Mouse (Mus musculus) small intestine, adult 2 months (tissue): ENCODE data around the gene Serping1. TPM values are rescaled to one million over a fixed set of nuclear protein-coding genes. Genes with fewer than 3 reads are reported as not detected.

Source experiments
- H3K27ac ChIP-seq: fragments of 200-500 bp; 2 replicates; pipeline ENCODE4 v1.5.1; 2012; ENCODE audit warnings: low read depth, low read length, control low read depth, inconsistent platforms; ENCODE audit not compliant: insufficient read depth
- H3K27me3 ChIP-seq: fragments of 200-500 bp; 2 replicates; pipeline ENCODE4 v1.6.1; 2012; ENCODE audit warnings: mild to moderate bottlenecking, moderate library complexity, low read length, inconsistent platforms; ENCODE audit not compliant: control insufficient read depth, insufficient read depth
- H3K36me3 ChIP-seq: fragments of 200-500 bp; 2 replicates; pipeline ENCODE4 v1.6.1; 2012; ENCODE audit warnings: mild to moderate bottlenecking, low read length, control low read depth, inconsistent platforms; ENCODE audit not compliant: control insufficient read depth, insufficient read depth
- H3K4me1 ChIP-seq: fragments of 200-500 bp; 2 replicates; pipeline ENCODE4 v1.6.1; 2012; ENCODE audit warnings: low read length, inconsistent platforms, mixed read lengths; ENCODE audit not compliant: control insufficient read depth, insufficient read depth, insufficient read length
- H3K4me3 ChIP-seq: fragments of 200-500 bp; 2 replicates; pipeline ENCODE4 v1.5.1; 2012; ENCODE audit warnings: low read depth, mild to moderate bottlenecking, control low read depth, inconsistent platforms, low read length, moderate library complexity
- CTCF ChIP-seq: fragments of 200-500 bp; IDR thresholded peaks from 2 replicates; pipeline ENCODE4 v1.5.1; 2012; ENCODE audit warnings: low read depth, mild to moderate bottlenecking, control low read depth, inconsistent platforms, low read length, moderate library complexity, mixed read lengths; ENCODE audit not compliant: insufficient replicate concordance, insufficient read length; ENCODE audit errors: extremely low read depth
- POLR2A ChIP-seq: fragments of 200-500 bp; IDR thresholded peaks from 2 replicates; pipeline ENCODE4 v1.6.1; 2012; ENCODE audit warnings: low read depth, mild to moderate bottlenecking, control low read depth, inconsistent platforms, low read length, moderate library complexity
- WGBS: fragments of 180-500 bp; shearing (Covaris S2); methylation state at CpG from one replicate; pipeline ENCODE4 v1.1.7; 2018; 5-methylcytosine and 5-hydroxymethylcytosine counted together
- polyA plus RNA-seq: library from polyadenylated mRNA; depleted of rRNA; stranded (reverse); fragments of >200 nt; gene quantifications from 2 replicates; pipeline ENCODE4 v1.2.3, GENCODE M21; 2012; rRNA removed

Gene Serping1
- polyA plus RNA-seq: 66.5 and 97.6 TPM in 2 replicates

DNA sequence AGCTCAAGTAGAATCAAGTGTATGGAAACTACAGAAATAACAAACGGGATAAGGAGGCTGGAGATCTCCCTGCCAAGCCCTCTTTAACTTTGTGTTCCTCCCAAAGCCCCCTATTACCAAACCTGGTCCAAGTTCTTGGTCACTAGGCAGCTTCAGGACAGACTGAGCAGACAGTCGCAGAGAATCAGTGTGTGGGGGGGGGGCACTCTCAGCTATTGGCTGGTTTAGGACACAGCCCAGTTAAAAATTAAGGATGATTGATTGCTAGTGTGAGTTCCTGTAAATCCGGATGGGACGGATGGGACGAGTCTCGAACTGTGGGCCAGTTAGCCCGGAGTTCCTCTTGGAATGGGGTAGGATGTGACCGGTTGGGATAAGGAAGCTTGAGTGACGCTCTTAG, at the start of gene Serping1:
Serping1 (minus strand) TSS at position 204 of the 400 bp plus-strand sequence.
- Histone ChIP-seq H3K4me3 (peak within 1 kb of the TSS; percentile 37), H3K4me1 (no peaks in the 10 kb centered on the region), H3K27ac (peak within 1 kb of the TSS; percentile 75), H3K27me3 (no peaks in the 10 kb centered on the region; the same call in 1 of the 2 replicates), H3K36me3 (no peaks in the 10 kb centered on the region)
- WGBS: 75% methylated on average over 9 of the region's 9 CpGs
- TF ChIP-seq CTCF: no peak
- no peak for TF ChIP-seq POLR2A

DNA sequence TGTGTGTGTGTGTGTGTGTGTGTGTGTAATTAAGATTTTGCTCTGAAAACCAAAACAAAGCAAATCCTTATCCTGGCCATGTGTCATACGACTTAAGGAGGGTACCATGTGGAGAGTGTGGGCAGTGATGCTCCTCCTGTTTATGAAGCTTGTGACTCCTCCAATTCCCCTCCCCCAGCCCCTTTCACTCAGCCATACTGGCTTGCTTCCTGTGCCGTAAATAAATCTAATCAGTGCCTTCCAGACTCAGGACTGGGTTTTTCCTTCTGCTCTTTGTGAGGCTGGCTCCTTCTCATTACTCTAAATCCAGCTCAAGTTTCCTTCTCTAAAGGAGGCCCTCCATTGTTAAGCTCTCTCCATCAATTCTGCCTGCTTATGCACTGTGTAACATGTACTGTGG, 48.0 kb upstream of the Serping1 start:
- Histone ChIP-seq H3K4me3 (no peak overlapping the region), H3K27ac (no peak overlapping the region), H3K4me1 (peaks cover 9% of the 10 kb centered on the region), H3K27me3 (0 out of 2 replicates have a peak, but pooled peaks cover 5% of the 10 kb centered on the region), H3K36me3 (no peaks in the 10 kb centered on the region)
- no peak for TF ChIP-seq CTCF
- no peak for TF ChIP-seq POLR2A
- WGBS: 43% methylated on average over 2 of the region's 2 CpGs

GRCm38 (mm10) chr2:84822552-84822951, 47.3 kb upstream of the Serping1 start, which contains the start of gene Smtnl1:
TSS of gene Smtnl1 (minus strand) at chr2:84822652.
- WGBS: 33% methylated on average over 13 of the region's 13 CpGs
- H3K4me3 ChIP-seq: no peak within 1 kb of the TSS
- TF ChIP-seq POLR2A (no peak), CTCF (no peak)

GRCm38 (mm10) chr2:84819861-84820260, 44.6 kb upstream of the Serping1 start:
- Histone ChIP-seq H3K4me1 (peaks cover 4% of the 10 kb centered on the region; the same call in 1 of the 2 replicates), H3K27me3 (0 out of 2 replicates have a peak, but pooled peaks cover 5% of the 10 kb centered on the region), H3K36me3 (no peaks in the 10 kb centered on the region), H3K4me3 (no peak overlapping the region), H3K27ac (no peak overlapping the region)
- 71% methylated on average over 3 of the region's 3 CpGs for WGBS
- TF ChIP-seq POLR2A: no peak
- TF ChIP-seq CTCF: no peak

More at GRCm38 (mm10) chr2:84822552-84822951, 47.3 kb upstream of the Serping1 start, which contains the start of gene Smtnl1:
- H3K36me3 ChIP-seq: no peaks in the 10 kb centered on the region
- peaks cover 6% of the 10 kb centered on the region; the same call in 1 of the 2 replicates for H3K4me1 ChIP-seq
- 0 out of 2 replicates have a peak, but pooled peaks cover 5% of the 10 kb centered on the region for H3K27me3 ChIP-seq
- H3K27ac ChIP-seq: no peak within 1 kb of the TSS

GRCm38 (mm10) chr2:84812676-84813075, 37.4 kb upstream of the Serping1 start:
- Histone ChIP-seq H3K4me1 (peaks cover 13% of the 10 kb centered on the region), H3K36me3 (peaks cover 8% of the 10 kb centered on the region; the same call in 1 of the 2 replicates), H3K27me3 (no peaks in the 10 kb centered on the region), H3K4me3 (no peak overlapping the region), H3K27ac (no peak overlapping the region)
- WGBS: 93% methylated on average over 6 of the region's 6 CpGs
- TF ChIP-seq CTCF: no peak
- TF ChIP-seq POLR2A: no peak

DNA sequence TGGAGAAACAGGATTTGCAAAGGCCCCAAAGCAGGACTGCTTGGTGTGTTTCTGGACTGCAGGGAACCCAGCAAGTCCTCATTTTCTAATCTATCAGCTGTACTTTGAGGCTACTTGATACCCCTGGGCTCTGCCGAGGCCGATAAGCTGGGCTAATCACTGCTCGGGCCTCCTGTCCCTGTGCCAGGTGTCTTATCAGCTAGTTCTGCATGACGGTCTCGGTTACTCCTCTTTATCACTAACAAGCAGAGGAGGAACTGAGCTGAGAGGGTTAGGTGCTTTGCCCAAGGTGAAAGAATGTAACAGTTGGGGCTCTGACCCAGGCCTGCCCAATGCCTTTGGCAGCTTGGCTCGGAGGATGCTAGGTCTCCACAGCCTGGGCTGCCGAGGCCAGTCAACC, 36.6 kb upstream of the Serping1 start:
- peak overlapping the region; percentile 48 for H3K27ac ChIP-seq

DNA sequence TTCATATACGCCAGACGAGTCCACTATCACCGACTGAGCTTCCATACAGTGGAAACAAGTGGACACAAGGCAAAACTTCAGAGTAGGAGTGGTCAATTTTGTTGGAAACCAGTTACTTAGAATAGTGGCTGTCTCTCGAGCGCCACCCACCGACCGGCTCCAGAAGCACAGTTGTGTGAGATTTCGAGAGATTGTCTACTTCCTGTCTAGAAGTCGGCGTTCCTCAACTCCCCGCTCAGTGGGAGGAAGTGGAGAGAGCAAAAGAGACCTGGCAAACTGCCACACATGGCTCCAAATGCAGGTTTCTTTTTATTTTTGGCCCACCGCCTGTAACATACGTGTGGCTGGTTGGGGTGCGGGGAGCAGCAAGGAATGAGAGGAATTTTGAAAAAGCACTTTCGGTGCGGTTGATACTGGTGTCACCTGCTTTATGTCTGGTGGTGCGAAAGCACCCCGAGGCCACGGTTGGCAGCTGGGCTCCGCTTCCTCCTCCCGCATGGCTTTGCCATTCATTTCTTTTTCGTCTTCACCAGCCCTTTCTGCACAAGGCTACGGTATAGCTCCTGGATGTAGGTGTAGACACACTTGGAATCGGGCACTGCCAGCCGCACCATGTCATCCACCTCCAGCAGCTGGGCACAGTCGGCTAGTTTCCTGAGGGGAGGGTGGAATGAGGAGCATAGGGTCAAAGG, 35.8 kb upstream of the Serping1 start:
- no peaks in the 10 kb centered on the region for H3K27me3 ChIP-seq
- TF ChIP-seq CTCF: peak; percentile 88; the same call in 1 of the 2 replicates
- no peak; the same call in 1 of the 2 replicates for TF ChIP-seq POLR2A
- H3K36me3 ChIP-seq: peaks cover 16% of the 10 kb centered on the region
- H3K4me3 ChIP-seq: peak overlapping the region; percentile 61
- 16% methylated on average over 26 of the region's 26 CpGs for WGBS
- H3K4me1 ChIP-seq: peaks cover 13% of the 10 kb centered on the region
- H3K27ac ChIP-seq: peak overlapping the region; percentile 83

More for the DNA sequence above, 36.6 kb upstream of the Serping1 start:
- H3K4me3 ChIP-seq: no peak overlapping the region
- TF ChIP-seq CTCF (no peak), POLR2A (no peak)
- H3K4me1 ChIP-seq: peaks cover 13% of the 10 kb centered on the region
- peaks cover 10% of the 10 kb centered on the region; the same call in 1 of the 2 replicates for H3K36me3 ChIP-seq
- no peaks in the 10 kb centered on the region for H3K27me3 ChIP-seq
- WGBS: 34% methylated on average over 7 of the region's 7 CpGs
